Mouse (Mus musculus) cortical plate, adult 2 months (tissue): ENCODE results near the gene Cdon.

ENCODE experiments used
- CTCF ChIP-seq: fragments of 200-500 bp; IDR thresholded peaks from 2 replicates; pipeline ENCODE4 v1.5.1; 2011; ENCODE audit warnings: mild to moderate bottlenecking, control low read depth, low read length; ENCODE audit not compliant: insufficient read depth; ENCODE audit errors: extremely low read depth
- POLR2A ChIP-seq: fragments of 200-500 bp; IDR thresholded peaks from 2 replicates; pipeline ENCODE4 v1.6.1; 2011; ENCODE audit warnings: mild to moderate bottlenecking, low read length, control low read depth; ENCODE audit not compliant: insufficient read depth; ENCODE audit errors: extremely low read depth

DNA sequence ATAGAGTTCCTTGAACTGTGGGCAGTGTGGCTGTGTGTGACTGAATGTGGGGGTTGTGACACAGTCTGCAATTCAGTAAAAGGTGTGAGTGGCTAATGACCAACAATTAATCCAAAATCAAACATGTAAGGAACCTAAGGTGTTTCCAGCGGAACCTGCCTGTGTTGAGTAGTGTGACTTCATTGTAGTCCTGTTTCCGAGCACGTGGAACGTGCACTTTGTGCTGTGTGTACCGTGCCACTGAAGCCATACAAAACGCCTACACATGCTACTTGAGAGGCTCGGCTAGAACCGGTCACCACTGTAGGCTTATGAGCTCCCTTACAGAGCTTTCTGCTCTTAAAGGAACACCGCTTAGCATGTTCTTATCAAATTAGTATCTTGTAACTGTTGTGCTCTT, 127.5 kb downstream of the Cdon start:
- TF ChIP-seq CTCF (no peak), POLR2A (no peak)
